Mouse (Mus musculus) limb, embryonic 14.5 days (tissue): ENCODE results near the gene Prmt7. TPM values are rescaled to one million over a fixed set of nuclear protein-coding genes. Genes with fewer than 3 reads are reported as not detected.
"Not testable (repeated sequence)": the region's sequence is repeated elsewhere in the genome, so short reads cannot be mapped to it uniquely, and the experiment has no call there.

Source experiments
- ATAC-seq: fragments of 200-750 bp; cut with Nextera tagmentation; 2 replicates; pipeline ENCODE4 v1.8.0; 2017; ENCODE audit warnings: low read depth, moderate number of reproducible peaks, moderate TSS enrichment; ENCODE audit not compliant: low FRiP score
- DNase-seq: peaks from one replicate; pipeline ENCODE4 v3.0.0-alpha.2; 2015; ENCODE audit warnings: low spot score
- H3K27ac ChIP-seq: fragments of 300-500 bp; sonication (generic); replicated peaks from 2 replicates; pipeline ENCODE4 v1.5.1; 2014; ENCODE audit warnings: low read depth, mild to moderate bottlenecking, low read length, moderate library complexity, mixed read lengths
- H3K27me3 ChIP-seq: fragments of 300-500 bp; sonication (generic); 2 replicates; pipeline ENCODE4 v1.6.1; 2014; ENCODE audit warnings: low read length, mixed read lengths; ENCODE audit not compliant: control insufficient read depth, insufficient read depth
- H3K36me3 ChIP-seq: fragments of 300-500 bp; sonication (generic); 2 replicates; pipeline ENCODE4 v1.6.1; 2014; ENCODE audit warnings: mild to moderate bottlenecking, low read length, moderate library complexity, mixed read lengths; ENCODE audit not compliant: control insufficient read depth, insufficient read depth
- H3K4me1 ChIP-seq: fragments of 300-500 bp; sonication (generic); 2 replicates; pipeline ENCODE4 v1.6.1; 2014; ENCODE audit warnings: antibody characterized with exemption, low read length, mixed read lengths; ENCODE audit not compliant: control insufficient read depth, insufficient read depth
- H3K4me2 ChIP-seq: fragments of 300-500 bp; sonication (generic); replicated peaks from 2 replicates; pipeline ENCODE4 v1.6.1; 2014; ENCODE audit warnings: low read depth, mild to moderate bottlenecking, low read length, moderate library complexity; ENCODE audit not compliant: severe bottlenecking
- H3K4me3 ChIP-seq: fragments of 300-500 bp; sonication (generic); replicated peaks from 2 replicates; pipeline ENCODE4 v1.5.1; 2014; ENCODE audit warnings: low read length
- H3K9ac ChIP-seq: fragments of 300-500 bp; sonication (generic); 2 replicates; pipeline ENCODE4 v1.6.1; 2014; ENCODE audit warnings: mild to moderate bottlenecking, low read depth, low read length, moderate library complexity; ENCODE audit not compliant: severe bottlenecking
- H3K9me3 ChIP-seq: fragments of 300-500 bp; sonication (generic); 2 replicates; pipeline ENCODE4 v1.6.1; 2016; ENCODE audit warnings: low read length; ENCODE audit not compliant: control insufficient read depth
- POLR2A ChIP-seq: fragments of 200-500 bp; IDR thresholded peaks from 2 replicates; pipeline ENCODE4 v1.8.0; 2012; ENCODE audit warnings: inconsistent platforms, mild to moderate bottlenecking, moderate library complexity, borderline replicate concordance; ENCODE audit not compliant: insufficient read depth, insufficient read length; ENCODE audit errors: extremely low read depth
- WGBS: fragments of 180-500 bp; shearing (Covaris S2); extraction: QIAGEN DNeasy Blood & Tissue Kit; methylation state at CpG from one replicate; pipeline ENCODE4 v1.1.7; 2014; 5-methylcytosine and 5-hydroxymethylcytosine counted together
- polyA plus RNA-seq, 2 experiments: library from polyadenylated mRNA; depleted of rRNA in 1 of 2; stranded (reverse) in 1 of 2; unstranded in 1 of 2; fragments of >200 nt; fragmentation: Nextera tagmentation in 1 of 2; extraction: Ambion mirVana in 1 of 2; gene quantifications; 2 replicates each; pipeline versions ENCODE4 v1.2.1 to v1.2.3; 2012 to 2014

Prmt7 gene
- polyA plus RNA-seq, 2 experiments: 35.5 to 46.6 TPM

DNA sequence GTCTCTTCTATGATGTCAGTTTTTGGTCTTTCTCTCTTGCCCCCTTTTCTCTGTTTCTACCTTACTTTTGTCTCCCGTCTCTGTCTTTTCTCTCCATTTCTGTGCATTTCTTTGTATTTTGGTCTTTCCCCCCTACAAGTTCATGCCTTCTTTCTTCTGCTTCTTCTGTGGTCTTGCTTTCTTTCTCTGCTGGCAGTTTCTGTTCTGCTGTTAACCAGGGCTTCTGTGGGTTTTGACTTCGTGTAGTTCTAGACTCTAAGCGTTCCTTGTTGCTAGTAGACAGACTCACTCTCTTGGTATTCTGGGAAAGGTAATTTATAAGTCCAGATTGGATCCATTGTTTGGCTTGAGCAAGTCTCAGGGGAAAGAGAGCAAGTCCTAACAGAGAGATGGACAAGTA, 24.3 kb upstream of the Prmt7 start:
- 94% methylated on average over 3 of the region's 3 CpGs for WGBS
- H3K9me3 ChIP-seq: no peaks in the 10 kb centered on the region
- TF ChIP-seq POLR2A: no peak
- H3K27ac ChIP-seq: no peak overlapping the region
- no peak overlapping the region for H3K4me3 ChIP-seq
- no peak overlapping the region for H3K9ac ChIP-seq
- DNase-seq: no peak
- peaks cover 24% of the 10 kb centered on the region for H3K36me3 ChIP-seq
- no peaks in the 10 kb centered on the region for H3K4me1 ChIP-seq
- no peaks in the 10 kb centered on the region for H3K27me3 ChIP-seq
- no peak for ATAC-seq
- H3K4me2 ChIP-seq: no peak overlapping the region

DNA sequence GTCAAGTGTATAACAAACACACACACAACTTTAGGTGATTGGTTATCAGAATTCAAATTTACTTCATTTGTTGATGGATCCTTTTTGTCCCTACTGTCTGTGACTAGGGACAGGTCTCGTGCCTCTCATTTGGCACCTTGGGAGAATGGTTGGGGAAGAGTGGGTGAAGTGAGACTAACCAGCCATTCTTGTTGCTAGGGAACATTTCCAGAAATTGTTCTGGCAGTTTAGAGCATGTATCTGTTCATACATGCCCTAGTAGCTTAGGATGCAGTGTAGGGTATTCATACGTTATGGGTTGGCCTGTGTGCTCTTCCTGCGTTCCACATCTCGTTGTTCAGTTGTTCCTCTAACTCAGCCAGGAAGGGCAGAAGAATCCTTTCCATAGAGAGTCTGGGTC, 21.6 kb upstream of the Prmt7 start:
- Histone ChIP-seq H3K27me3 (no peaks in the 10 kb centered on the region), H3K27ac (no peak overlapping the region), H3K4me1 (no peaks in the 10 kb centered on the region), H3K4me2 (no peak overlapping the region), H3K9me3 (no peaks in the 10 kb centered on the region), H3K36me3 (peaks cover 50% of the 10 kb centered on the region), H3K4me3 (no peak overlapping the region), H3K9ac (no peak overlapping the region)
- TF ChIP-seq POLR2A: no peak
- DNase-seq (no peak), ATAC-seq (no peak)
- WGBS: 93% methylated on average over 4 of the region's 4 CpGs

DNA sequence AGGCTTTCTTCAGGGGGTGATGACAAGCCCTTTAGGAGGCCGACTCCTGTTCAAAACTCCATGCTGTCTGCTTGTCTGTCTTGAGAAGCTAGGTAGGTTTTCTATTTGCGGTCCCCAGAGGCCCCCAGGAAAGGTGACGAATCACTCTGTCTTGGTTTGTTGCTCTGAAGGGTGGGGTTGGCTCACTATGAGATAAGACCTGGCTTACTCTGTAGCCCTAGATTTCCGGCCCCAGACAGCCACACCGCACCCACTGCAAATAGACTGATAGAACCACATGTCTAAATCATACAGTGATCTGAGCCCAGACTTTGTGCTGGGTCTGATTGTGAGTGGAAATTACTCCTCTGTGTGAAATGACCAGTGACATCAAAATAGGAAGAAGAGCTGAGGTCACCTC, 19.1 kb upstream of the Prmt7 start:
- no peak for ATAC-seq
- TF ChIP-seq POLR2A: no peak
- Histone ChIP-seq H3K27me3 (no peaks in the 10 kb centered on the region), H3K4me2 (no peak overlapping the region), H3K27ac (no peak overlapping the region), H3K9ac (no peak overlapping the region), H3K36me3 (peaks cover 69% of the 10 kb centered on the region), H3K4me3 (no peak overlapping the region), H3K4me1 (no peaks in the 10 kb centered on the region), H3K9me3 (no peaks in the 10 kb centered on the region)
- WGBS: 88% methylated on average over 5 of the region's 5 CpGs
- no peak for DNase-seq

DNA sequence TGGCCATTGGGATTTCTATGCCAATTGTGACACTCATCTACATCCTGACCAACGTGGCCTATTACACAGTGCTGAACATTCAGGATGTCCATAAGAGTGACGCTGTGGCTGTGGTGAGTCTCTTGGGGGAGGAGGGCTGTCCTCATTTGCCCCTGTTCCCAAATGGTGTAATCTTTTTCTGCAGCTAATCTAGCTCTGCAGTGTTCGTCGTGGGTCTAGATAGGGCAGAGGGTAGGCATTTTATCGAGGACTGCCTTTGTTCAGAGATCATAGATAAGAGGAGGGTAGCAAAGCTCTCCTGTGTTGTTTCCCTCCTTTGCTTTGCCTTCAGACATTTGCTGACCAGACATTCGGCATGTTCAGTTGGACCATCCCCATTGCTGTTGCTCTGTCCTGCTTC, 17.6 kb upstream of the Prmt7 start:
- no peak for TF ChIP-seq POLR2A
- Histone ChIP-seq H3K27me3 (no peaks in the 10 kb centered on the region), H3K4me1 (no peaks in the 10 kb centered on the region), H3K9me3 (no peaks in the 10 kb centered on the region), H3K4me3 (no peak overlapping the region), H3K36me3 (peaks cover 80% of the 10 kb centered on the region), H3K9ac (no peak overlapping the region), H3K4me2 (no peak overlapping the region), H3K27ac (no peak overlapping the region)
- no peak for ATAC-seq
- no peak for DNase-seq
- WGBS: 85% methylated on average over 6 of the region's 6 CpGs

GRCm38 (mm10) chr8:106194062-106194461, 16.7 kb upstream of the Prmt7 start:
- ATAC-seq (no peak), DNase-seq (no peak)
- H3K36me3 ChIP-seq: peaks cover 83% of the 10 kb centered on the region
- H3K27ac ChIP-seq: no peak overlapping the region
- no peaks in the 10 kb centered on the region for H3K9me3 ChIP-seq
- H3K4me1 ChIP-seq: no peaks in the 10 kb centered on the region
- H3K27me3 ChIP-seq: no peaks in the 10 kb centered on the region
- 85% methylated on average over 5 of the region's 5 CpGs for WGBS
- no peak overlapping the region for H3K4me2 ChIP-seq
- H3K9ac ChIP-seq: no peak overlapping the region
- no peak overlapping the region for H3K4me3 ChIP-seq
- TF ChIP-seq POLR2A: no peak

- Histone ChIP-seq H3K27ac (no peak overlapping the region), H3K36me3 (peaks cover 87% of the 10 kb centered on the region), H3K9me3 (no peaks in the 10 kb centered on the region), H3K9ac (no peak overlapping the region), H3K4me1 (no peaks in the 10 kb centered on the region), H3K4me3 (no peak overlapping the region), H3K27me3 (no peaks in the 10 kb centered on the region), H3K4me2 (no peak overlapping the region)
- TF ChIP-seq POLR2A: no peak
- DNase-seq: peak; percentile 44
- WGBS: 15% methylated on average over 1 of the region's 1 CpGs
- ATAC-seq: no peak
Observed at GRCm38 (mm10) chr8:106198741-106199140, 12.0 kb upstream of the Prmt7 start.

GRCm38 (mm10) chr8:106199596-106199995, 11.1 kb upstream of the Prmt7 start:
- not testable (repeated sequence) for DNase-seq, H3K4me3 ChIP-seq, H3K9ac ChIP-seq, H3K27me3 ChIP-seq, H3K4me1 ChIP-seq, H3K4me2 ChIP-seq, H3K27ac ChIP-seq, H3K9me3 ChIP-seq, ATAC-seq
- peaks cover 86% of the 10 kb centered on the region for H3K36me3 ChIP-seq
- 90% methylated on average over 3 of the region's 3 CpGs for WGBS
